Mouse (Mus musculus): ENCODE data around the gene Exosc5.

The Exosc5 gene

DNA sequence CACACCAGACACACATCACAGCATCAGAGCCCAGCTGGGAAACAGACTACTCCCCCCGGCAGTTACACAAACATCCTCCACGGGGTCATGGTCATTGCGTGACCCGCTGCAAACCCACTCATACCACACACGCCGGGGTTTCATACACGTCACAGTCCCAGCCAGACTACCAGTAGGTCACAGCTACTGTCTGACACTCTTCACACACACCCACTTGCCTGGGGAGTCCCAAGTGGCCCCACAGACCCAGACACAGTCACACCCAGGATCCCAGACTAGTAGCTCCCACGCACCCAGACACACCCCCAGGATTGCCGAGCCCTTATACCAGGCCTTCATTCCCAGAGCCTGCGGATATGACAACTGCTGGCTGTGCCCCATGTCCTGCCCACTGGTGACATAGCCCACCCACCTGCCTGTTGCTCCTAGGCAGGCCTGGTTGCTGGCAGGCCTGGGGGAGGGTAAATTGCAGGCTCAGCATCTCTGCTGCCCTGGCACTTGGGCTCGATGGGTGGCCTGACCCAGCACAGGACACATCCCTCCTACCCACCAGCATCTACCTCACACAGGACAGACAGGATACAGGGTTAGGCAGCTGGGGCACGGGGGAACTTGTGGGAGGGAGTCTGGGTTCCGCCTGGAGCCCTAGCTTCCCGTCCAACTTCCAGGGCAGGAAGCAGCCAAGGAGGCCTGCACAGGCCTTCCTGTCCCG, 48.8 kb downstream of the Exosc5 start:
- no peak for DNase-seq

DNA sequence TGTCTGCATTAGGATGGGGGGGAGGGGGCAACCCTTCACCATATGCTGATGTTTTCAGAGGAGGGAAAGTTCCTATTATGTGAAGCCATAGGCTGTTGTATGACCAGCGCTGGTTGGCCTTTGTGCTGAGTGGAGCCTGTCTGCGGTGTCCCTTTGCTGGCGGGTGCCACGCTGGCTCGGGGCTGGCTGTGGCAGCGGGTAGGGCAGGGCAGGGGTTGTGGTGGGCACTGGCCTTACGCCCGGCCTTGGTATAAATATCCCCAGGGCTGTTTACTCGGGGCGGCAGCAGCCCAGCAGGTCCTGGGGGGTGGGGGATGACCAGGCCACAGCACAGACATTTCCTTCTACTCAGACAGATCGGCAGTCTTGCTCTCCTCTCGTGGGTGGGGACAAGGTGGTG, 51.0 kb downstream of the Exosc5 start:
- DNase-seq: no peak

DNA sequence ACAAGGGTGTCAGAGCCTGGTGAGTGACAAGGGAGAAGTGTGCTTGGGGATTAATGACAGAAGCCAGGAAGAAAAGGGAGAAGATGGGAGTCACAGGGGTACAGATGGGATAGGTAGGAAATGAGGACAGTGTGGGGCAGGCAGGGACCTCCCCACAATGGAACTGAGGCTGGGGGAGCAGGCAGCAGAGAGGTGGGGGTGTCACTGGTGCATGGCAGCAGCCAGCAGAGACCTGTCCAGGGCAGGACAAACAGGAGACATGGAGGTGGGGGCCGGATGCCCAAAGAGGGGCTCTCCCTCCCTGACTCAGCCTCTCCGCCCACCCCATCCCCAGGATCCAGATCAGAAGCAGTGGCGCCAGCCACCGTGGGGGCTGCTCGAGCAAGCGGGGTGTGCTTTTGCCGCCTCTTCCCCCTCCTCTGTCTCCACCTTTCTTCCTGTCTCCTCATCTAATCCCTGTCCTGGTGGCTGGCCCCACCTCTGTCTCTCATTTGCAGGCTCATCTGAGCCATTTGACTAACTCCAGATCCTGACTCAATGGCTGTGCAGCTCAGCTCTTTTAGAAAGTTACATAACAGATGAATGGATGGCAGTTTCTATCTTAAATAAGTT, 51.7 kb downstream of the Exosc5 start:
- DNase-seq: no peak

DNA sequence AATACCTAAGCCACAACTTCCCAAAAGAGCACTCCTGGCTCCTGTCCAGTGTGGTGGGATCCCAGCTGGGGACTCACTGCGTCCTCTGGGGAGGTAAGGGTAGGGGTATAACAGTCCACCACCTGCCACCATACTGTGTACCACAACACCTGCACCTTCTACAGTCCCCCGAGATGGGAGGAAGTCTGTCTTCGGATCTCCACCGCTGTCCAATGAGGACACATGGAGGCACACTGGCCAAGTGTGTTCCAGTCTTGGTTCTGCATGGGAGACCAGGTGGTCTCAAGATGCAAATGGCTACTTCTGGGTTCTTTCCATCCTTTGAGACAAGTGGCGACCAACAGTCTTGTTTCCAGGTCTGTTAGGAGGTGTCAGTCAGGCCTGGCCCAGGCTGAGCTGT, 52.2 kb downstream of the Exosc5 start:
- no peak for DNase-seq

DNA sequence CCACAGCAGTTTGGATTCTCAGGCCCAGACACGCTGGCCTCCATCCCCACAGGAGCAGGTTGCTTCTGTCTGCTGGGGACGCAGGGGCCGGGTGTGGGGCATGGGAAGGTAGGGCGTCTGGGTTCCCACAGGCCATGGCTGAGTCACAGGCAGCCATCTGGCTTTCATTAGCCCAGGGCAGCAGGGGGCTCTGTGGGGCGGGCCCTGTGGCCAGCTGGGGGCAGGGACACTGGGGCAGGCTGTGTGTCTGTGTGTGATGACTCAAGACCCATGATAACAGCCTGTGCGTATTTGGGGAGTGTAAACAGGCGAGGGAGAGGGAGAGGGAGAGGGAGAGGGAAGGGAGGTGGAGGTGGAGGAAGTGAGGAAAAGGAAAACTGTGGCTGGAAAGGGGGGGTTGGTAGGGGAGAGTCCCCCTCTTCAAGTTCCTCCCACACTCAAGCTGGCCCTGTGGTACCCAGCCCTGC, 52.8 kb downstream of the Exosc5 start:
- DNase-seq: peak; percentile 74

DNA sequence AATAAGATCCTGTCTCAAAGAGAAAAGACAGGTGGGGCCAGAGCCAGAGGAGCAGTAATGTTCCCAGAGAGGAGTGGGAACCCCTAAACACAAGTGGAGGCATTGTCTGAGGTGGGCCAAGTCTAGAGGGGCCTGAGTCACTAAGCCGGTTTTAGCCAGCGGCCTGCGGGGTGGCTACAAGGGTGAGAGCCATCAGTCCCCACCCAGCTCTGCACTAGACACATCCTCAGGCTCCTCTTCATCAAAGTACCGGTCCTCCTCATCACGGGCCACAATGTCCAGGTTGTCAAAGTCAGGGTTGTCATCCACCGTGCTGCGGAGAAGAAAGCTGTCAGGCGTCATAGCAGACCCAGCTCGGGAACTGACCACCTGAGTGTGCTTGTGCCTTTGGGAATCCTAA, 53.8 kb downstream of the Exosc5 start:
- DNase-seq: no peak

DNA sequence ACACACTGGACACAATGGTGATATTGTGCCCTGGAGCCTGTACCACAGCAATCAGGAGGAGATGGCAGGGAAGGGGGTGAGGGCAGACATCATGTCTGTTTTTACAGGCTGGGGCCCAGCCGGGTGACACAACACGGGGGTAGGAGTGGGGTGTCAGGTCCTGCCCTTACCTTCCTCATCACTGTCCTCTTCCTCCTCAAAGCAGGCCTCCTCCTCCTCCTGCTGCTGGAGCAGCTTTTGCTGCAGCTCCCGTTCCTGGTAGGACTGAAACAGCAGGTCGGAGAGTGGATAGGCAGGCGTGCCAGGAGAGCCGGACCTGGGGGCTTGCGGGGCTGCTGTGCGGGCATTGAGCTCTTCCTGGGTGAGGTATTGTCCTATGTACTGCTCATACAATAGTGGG, 55.6 kb downstream of the Exosc5 start:
- no peak for DNase-seq

DNA sequence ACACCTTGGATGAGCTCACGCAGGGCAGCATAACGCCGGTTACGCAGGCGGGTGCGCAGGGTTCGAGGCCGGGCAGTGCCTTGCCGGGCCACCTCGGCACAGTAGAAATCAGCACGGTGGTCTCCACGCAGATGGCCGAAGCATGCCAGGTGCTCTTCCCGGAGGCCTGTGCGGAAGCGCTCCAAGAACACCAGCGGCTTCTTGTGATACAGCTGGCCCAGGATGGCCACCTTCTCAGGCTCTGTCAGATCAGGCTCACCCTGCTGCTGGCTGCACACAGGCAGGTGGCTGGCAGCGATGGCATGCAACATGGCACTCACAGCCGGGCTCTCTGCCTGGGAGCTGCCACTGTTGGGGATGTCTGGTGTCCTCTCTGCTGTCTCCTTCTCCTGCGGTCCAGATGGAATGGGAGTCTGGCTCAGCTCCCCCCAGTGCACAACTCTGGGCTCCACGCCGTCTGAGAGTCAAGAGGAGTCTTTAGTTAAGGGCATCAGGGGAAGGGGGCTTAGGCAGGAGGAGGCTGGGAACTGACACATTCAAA, 56.8 kb downstream of the Exosc5 start:
- DNase-seq: no peak

DNA sequence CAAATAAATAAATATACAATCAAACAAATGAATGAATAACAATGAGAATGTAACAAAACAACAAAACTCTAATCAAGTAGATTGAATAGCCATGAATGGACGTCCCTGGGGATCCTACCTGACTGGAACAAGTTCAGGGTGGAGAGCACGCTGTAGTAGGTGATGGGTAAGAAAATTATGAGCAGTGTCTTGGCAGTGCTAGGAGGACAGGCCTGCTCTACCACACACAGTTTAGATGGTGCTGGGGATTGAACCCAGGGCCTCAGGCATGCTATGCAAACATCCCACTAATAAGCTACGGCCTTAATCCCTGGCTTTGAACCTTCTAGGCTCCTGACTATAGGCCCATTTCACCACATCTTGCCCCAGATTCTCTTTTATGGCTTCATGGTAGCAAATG, 58.5 kb downstream of the Exosc5 start:
- DNase-seq: no peak

DNA sequence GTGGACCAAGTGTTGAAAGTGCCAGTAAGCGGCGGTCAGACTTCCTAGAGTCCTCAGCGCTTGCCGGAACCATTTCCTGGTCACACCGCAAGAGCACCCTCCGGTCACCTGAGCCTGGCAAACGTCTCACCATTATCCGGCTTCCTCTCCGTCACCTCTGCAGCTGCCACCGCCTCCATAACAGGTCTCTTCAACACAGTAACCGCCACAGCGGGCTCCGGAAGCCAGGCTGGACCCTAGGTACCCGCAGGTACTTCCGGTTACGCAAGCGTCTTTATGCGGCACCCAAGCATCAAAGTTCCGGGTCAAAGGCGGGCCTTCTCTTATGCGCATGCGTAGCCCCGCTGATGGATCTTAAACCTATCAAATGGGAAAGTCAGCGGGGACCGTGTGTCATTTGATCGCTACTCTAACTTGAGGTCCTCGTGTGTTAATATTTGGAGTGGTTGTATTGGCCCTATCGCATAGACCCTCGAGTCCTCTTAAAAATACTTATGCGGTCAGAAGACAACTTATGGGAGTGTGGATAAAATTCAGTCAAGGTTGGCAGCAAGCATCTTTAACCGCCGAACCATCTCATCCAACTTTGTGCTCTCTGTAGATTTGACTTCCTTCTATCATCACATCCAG, 59.9 kb downstream of the Exosc5 start, which contains the start of gene Ccdc97:
TSS of gene Ccdc97 (minus strand) at position 301 of the 630 bp plus-strand sequence.
- DNase-seq: peak; percentile 94

DNA sequence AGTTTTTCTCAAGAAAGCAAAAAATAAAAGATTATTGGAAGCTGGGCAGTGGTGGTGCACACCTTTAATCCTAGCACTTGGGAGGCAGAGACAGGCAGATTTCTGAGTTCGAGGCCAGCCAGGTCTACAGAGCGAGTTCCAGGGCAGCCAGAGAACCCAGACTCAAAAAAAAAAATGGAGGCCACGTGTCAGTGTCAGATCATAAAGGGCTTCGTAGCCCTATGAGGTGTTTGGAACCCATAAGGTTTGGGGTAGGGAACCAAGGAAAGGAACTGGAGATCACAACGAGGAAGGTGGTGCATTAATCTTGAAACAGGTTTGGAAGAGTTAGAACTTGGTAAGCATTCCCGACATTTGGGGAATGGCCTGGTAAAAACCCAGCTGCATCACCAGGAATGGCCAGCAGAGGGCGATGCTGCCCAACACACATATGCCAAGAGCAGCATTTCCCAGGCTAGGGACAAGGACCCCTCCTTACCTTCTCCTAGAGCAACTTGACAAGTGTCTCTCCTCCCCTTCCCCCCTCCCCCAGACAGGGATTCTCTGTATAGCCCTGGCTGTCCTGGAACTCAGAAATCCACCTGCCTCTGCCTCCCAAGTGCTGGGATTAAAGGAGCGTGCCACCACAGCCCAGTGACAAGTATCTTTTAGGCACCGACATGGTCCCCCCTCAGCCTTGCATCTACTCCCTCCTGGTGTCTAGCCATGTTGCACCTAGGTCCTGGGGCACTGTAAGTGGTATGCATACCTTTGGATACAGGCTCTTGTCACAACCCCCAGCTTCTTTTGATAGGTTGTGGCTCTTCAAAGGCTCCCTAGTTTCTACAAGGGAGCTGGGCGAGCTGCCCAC, 61.0 kb downstream of the Exosc5 start:
- peak; percentile 65 for DNase-seq

DNA sequence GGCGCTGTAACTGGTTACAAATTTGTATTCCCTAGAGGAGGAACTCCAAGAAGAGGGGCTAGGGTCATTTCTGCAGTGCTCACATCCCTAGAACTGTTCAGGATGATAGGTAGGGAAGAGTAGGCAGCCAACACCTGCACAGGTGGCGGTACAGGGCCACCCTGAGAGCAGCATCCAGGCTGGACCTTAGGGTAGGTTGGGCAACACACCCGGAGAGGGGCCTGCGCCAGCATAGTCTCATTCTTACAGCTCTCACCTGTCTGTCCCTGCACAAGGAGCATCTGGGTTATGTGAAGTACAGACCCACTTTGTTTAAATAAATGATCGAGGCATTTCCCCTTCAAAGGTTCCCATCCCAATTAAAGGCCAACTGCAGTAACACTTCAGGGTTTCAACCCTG, 61.8 kb downstream of the Exosc5 start:
- DNase-seq: no peak
